Mouse (Mus musculus): ENCODE results near the gene Ttf1.

DNA sequence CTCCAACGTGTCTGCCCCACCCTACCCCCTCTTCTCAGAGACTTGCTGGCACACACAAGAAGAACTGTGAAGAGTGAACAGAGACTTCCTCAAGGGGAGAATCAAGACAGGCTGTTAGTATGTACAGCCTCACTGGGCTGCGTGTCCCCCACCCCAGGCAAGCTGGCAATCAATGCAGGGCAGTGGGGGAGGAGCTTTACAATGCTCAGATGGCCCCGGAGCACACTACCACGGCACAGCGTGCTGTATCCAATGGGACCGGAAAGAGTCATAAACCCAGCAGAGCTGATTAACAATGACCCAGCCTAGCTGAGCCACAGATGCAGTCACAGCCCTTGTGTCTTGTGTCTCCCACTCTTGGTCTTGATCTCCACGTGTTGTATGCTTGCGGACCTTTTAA lies 38.7 kb downstream of the Ttf1 start:
- TF ChIP-seq POLR2A (IDR thresholded peaks at IDR 0.05; ENCODE audit: low read depth, low read length) = no peak
- no peak for TF ChIP-seq CTCF (IDR thresholded peaks at IDR 0.05; ENCODE audit: extremely low read depth, insufficient read depth, insufficient read length, insufficient replicate concordance)
